Mouse (Mus musculus): ENCODE measurements around the gene Ccnq. TPM values are rescaled to one million over a fixed set of nuclear protein-coding genes. Genes with fewer than 3 reads are reported as not detected.

Gene Ccnq
- polyA plus RNA-seq, 1 experiment = 11.2 TPM

- WGBS = 67% methylated on average over 6 of the region's 6 CpGs
These were observed 18.9 kb downstream of the Ccnq start for GRCm38 (mm10) chr11:78732619-78733018.

GRCm38 (mm10) chr11:78730902-78731301 lies 20.6 kb downstream of the Ccnq start:
- Histone ChIP-seq H3K27ac (ENCODE audit: control insufficient read depth, insufficient read depth, low read depth, low read length, poor library complexity) (no peak overlapping the region), H3K4me1 (ENCODE audit: control insufficient read depth, insufficient read depth, low read length) (no peaks in the 10 kb centered on the region; the same call in 1 of the 2 replicates), H3K4me3 (replicated peaks; ENCODE audit: control insufficient read depth, low read depth, low read length) (no peak overlapping the region)
- WGBS = 8% methylated on average over 2 of the region's 2 CpGs
- TF ChIP-seq POLR2A (IDR thresholded peaks at IDR 0.05; ENCODE audit: borderline replicate concordance, control insufficient read depth, low read depth, low read length) = no peak

More at GRCm38 (mm10) chr11:78732619-78733018, 18.9 kb downstream of the Ccnq start:
- H3K4me3 ChIP-seq (replicated peaks; ENCODE audit: control insufficient read depth, low read depth, low read length) = no peak overlapping the region
- no peak overlapping the region for H3K27ac ChIP-seq (ENCODE audit: control insufficient read depth, insufficient read depth, low read depth, low read length, poor library complexity)
- no peak for TF ChIP-seq CTCF (IDR thresholded peaks at IDR 0.05; ENCODE audit: control insufficient read depth, insufficient read depth, low read length)
- no peaks in the 10 kb centered on the region; the same call in 1 of the 2 replicates for H3K4me1 ChIP-seq (ENCODE audit: control insufficient read depth, insufficient read depth, low read length)

GRCm38 (mm10) chr11:78728041-78728440 lies 23.5 kb downstream of the Ccnq start:
- H3K4me1 ChIP-seq (ENCODE audit: control insufficient read depth, insufficient read depth, low read length) = no peaks in the 10 kb centered on the region
- no peak overlapping the region for H3K27ac ChIP-seq (ENCODE audit: control insufficient read depth, insufficient read depth, low read depth, low read length, poor library complexity)
- H3K4me3 ChIP-seq (replicated peaks; ENCODE audit: control insufficient read depth, low read depth, low read length) = no peak overlapping the region
- TF ChIP-seq POLR2A (IDR thresholded peaks at IDR 0.05; ENCODE audit: borderline replicate concordance, control insufficient read depth, low read depth, low read length) (no peak), CTCF (IDR thresholded peaks at IDR 0.05; ENCODE audit: control insufficient read depth, insufficient read depth, low read length) (no peak)
- WGBS = 64% methylated on average over 4 of the region's 4 CpGs

GRCm38 (mm10) chr11:78726366-78726765 lies 25.2 kb downstream of the Ccnq start:
- no peaks in the 10 kb centered on the region for H3K4me1 ChIP-seq (ENCODE audit: control insufficient read depth, insufficient read depth, low read length)
- no peak overlapping the region for H3K27ac ChIP-seq (ENCODE audit: control insufficient read depth, insufficient read depth, low read depth, low read length, poor library complexity)
- TF ChIP-seq POLR2A (IDR thresholded peaks at IDR 0.05; ENCODE audit: borderline replicate concordance, control insufficient read depth, low read depth, low read length) = no peak
- TF ChIP-seq CTCF (IDR thresholded peaks at IDR 0.05; ENCODE audit: control insufficient read depth, insufficient read depth, low read length) = no peak
- WGBS = 64% methylated on average over 3 of the region's 3 CpGs
- H3K4me3 ChIP-seq (replicated peaks; ENCODE audit: control insufficient read depth, low read depth, low read length) = no peak overlapping the region

GRCm38 (mm10) chr11:78724792-78725191 lies 26.7 kb downstream of the Ccnq start:
- Histone ChIP-seq H3K4me1 (ENCODE audit: control insufficient read depth, insufficient read depth, low read length) (no peaks in the 10 kb centered on the region), H3K4me3 (replicated peaks; ENCODE audit: control insufficient read depth, low read depth, low read length) (no peak overlapping the region), H3K27ac (ENCODE audit: control insufficient read depth, insufficient read depth, low read depth, low read length, poor library complexity) (no peak overlapping the region)
- TF ChIP-seq POLR2A (IDR thresholded peaks at IDR 0.05; ENCODE audit: borderline replicate concordance, control insufficient read depth, low read depth, low read length) (no peak), CTCF (IDR thresholded peaks at IDR 0.05; ENCODE audit: control insufficient read depth, insufficient read depth, low read length) (no peak)
- WGBS = 77% methylated on average over 1 of the region's 1 CpGs

- no peak overlapping the region for H3K4me3 ChIP-seq (replicated peaks; ENCODE audit: control insufficient read depth, low read depth, low read length)
- no peak overlapping the region for H3K27ac ChIP-seq (ENCODE audit: control insufficient read depth, insufficient read depth, low read depth, low read length, poor library complexity)
- no peaks in the 10 kb centered on the region for H3K4me1 ChIP-seq (ENCODE audit: control insufficient read depth, insufficient read depth, low read length)
- 52% methylated on average over 2 of the region's 2 CpGs for WGBS
- TF ChIP-seq CTCF (IDR thresholded peaks at IDR 0.05; ENCODE audit: control insufficient read depth, insufficient read depth, low read length) = no peak
- no peak for TF ChIP-seq POLR2A (IDR thresholded peaks at IDR 0.05; ENCODE audit: borderline replicate concordance, control insufficient read depth, low read depth, low read length)
These were observed 30.1 kb downstream of the Ccnq start for GRCm38 (mm10) chr11:78721419-78721818.

GRCm38 (mm10) chr11:78717655-78718054 lies 33.9 kb downstream of the Ccnq start:
- no peak overlapping the region for H3K4me3 ChIP-seq (replicated peaks; ENCODE audit: control insufficient read depth, low read depth, low read length)
- H3K4me1 ChIP-seq (ENCODE audit: control insufficient read depth, insufficient read depth, low read length) = no peaks in the 10 kb centered on the region
- TF ChIP-seq POLR2A (IDR thresholded peaks at IDR 0.05; ENCODE audit: borderline replicate concordance, control insufficient read depth, low read depth, low read length) = no peak
- no peak for TF ChIP-seq CTCF (IDR thresholded peaks at IDR 0.05; ENCODE audit: control insufficient read depth, insufficient read depth, low read length)
- 75% methylated on average over 4 of the region's 4 CpGs for WGBS
- H3K27ac ChIP-seq (ENCODE audit: control insufficient read depth, insufficient read depth, low read depth, low read length, poor library complexity) = no peak overlapping the region

- no peak overlapping the region for H3K4me3 ChIP-seq (replicated peaks; ENCODE audit: control insufficient read depth, low read depth, low read length)
- no peak overlapping the region for H3K27ac ChIP-seq (ENCODE audit: control insufficient read depth, insufficient read depth, low read depth, low read length, poor library complexity)
- 79% methylated on average over 2 of the region's 2 CpGs for WGBS
- no peaks in the 10 kb centered on the region; the same call in 1 of the 2 replicates for H3K4me1 ChIP-seq (ENCODE audit: control insufficient read depth, insufficient read depth, low read length)
- TF ChIP-seq CTCF (IDR thresholded peaks at IDR 0.05; ENCODE audit: control insufficient read depth, insufficient read depth, low read length) (no peak), POLR2A (IDR thresholded peaks at IDR 0.05; ENCODE audit: borderline replicate concordance, control insufficient read depth, low read depth, low read length) (no peak)
These were observed 42.9 kb downstream of the Ccnq start for GRCm38 (mm10) chr11:78708642-78709041.

GRCm38 (mm10) chr11:78706026-78706425 lies 45.5 kb downstream of the Ccnq start:
- no peak overlapping the region for H3K4me3 ChIP-seq (replicated peaks; ENCODE audit: control insufficient read depth, low read depth, low read length)
- no peak overlapping the region for H3K27ac ChIP-seq (ENCODE audit: control insufficient read depth, insufficient read depth, low read depth, low read length, poor library complexity)
- TF ChIP-seq POLR2A (IDR thresholded peaks at IDR 0.05; ENCODE audit: borderline replicate concordance, control insufficient read depth, low read depth, low read length) = no peak
- no peak for TF ChIP-seq CTCF (IDR thresholded peaks at IDR 0.05; ENCODE audit: control insufficient read depth, insufficient read depth, low read length)
- H3K4me1 ChIP-seq (ENCODE audit: control insufficient read depth, insufficient read depth, low read length) = no peaks in the 10 kb centered on the region

Data from bone marrow, adult 2 months (tissue).